Mouse (Mus musculus) CH12.LX (cell line): ENCODE measurements around the gene Gse1. TPM values are rescaled to one million over a fixed set of nuclear protein-coding genes. Genes with fewer than 3 reads are reported as not detected.

Experiments
- DNase-seq: peaks from one replicate; pipeline ENCODE4 v3.0.0-alpha.2; 2013; ENCODE audit errors: extremely low read depth
- H3K27ac ChIP-seq: 2 replicates; pipeline ENCODE4 v1.5.1; 2012; ENCODE audit warnings: low read depth, mild to moderate bottlenecking, control low read depth, moderate library complexity; ENCODE audit not compliant: insufficient read depth
- H3K27me3 ChIP-seq: replicated peaks from 2 replicates; pipeline ENCODE3; 2012; ENCODE audit warnings: inconsistent platforms
- H3K36me3 ChIP-seq, 2 experiments: replicated peaks in 1 of 2; 2 replicates each; pipeline versions ENCODE3 to v1.6.1; 2012; ENCODE audit warnings: inconsistent platforms in 1 of 2, low read length in 1 of 2, mild to moderate bottlenecking in 1 of 2, mixed read lengths in 1 of 2, moderate library complexity in 1 of 2; ENCODE audit not compliant: control insufficient read depth in 1 of 2, insufficient read depth in 1 of 2
- H3K4me1 ChIP-seq, 2 experiments: 2 replicates each; pipeline ENCODE4 v1.6.1; 2012; ENCODE audit warnings: inconsistent platforms in 1 of 2, moderate library complexity in 1 of 2; ENCODE audit not compliant: insufficient read depth in 2 of 2, control insufficient read depth in 1 of 2
- H3K4me2 ChIP-seq: 2 replicates; pipeline ENCODE4 v1.6.1; 2012; ENCODE audit warnings: low read depth, mild to moderate bottlenecking, control low read depth; ENCODE audit not compliant: poor library complexity, insufficient read depth, severe bottlenecking
- H3K4me3 ChIP-seq, 3 experiments: fragments of 150-350 bp in 1 of 3; sonication (generic) in 1 of 3; replicated peaks in 1 of 3; 2 replicates each; pipeline versions ENCODE3 to v1.5.1; 2011 to 2012; ENCODE audit warnings: low read depth in 2 of 3, low read length in 2 of 3, mild to moderate bottlenecking in 2 of 3, moderate library complexity in 2 of 3, control low read depth in 1 of 3, improper control_type of control experiment in 1 of 3, inconsistent platforms in 1 of 3, mixed read lengths in 1 of 3; ENCODE audit not compliant: poor library complexity in 1 of 3
- H3K79me2 ChIP-seq: replicated peaks from 2 replicates; pipeline ENCODE4 v1.6.1; 2012; ENCODE audit warnings: mild to moderate bottlenecking, moderate library complexity; ENCODE audit not compliant: control insufficient read depth, poor library complexity, insufficient read depth, severe bottlenecking; ENCODE audit errors: extremely low read depth
- H3K9ac ChIP-seq: 2 replicates; pipeline ENCODE4 v1.6.1; 2012; ENCODE audit warnings: low read depth, mild to moderate bottlenecking, control low read depth, moderate library complexity; ENCODE audit not compliant: insufficient read depth
- H3K9me3 ChIP-seq: replicated peaks from 2 replicates; pipeline ENCODE3; 2012; ENCODE audit warnings: low read length, inconsistent platforms, mixed read lengths
- CHD1 ChIP-seq: IDR thresholded peaks from 2 replicates; pipeline ENCODE4 v1.6.1; 2012; ENCODE audit warnings: low read depth, low read length, improper control_type of control experiment, inconsistent platforms
- GABPA ChIP-seq: IDR thresholded peaks from 2 replicates; pipeline ENCODE4 v1.6.1; 2012; ENCODE audit warnings: low read depth, low read length, improper control_type of control experiment, inconsistent platforms; ENCODE audit not compliant: insufficient replicate concordance
- HCFC1 ChIP-seq: IDR thresholded peaks from 2 replicates; pipeline ENCODE4 v1.6.1; 2012; ENCODE audit warnings: low read depth, mild to moderate bottlenecking, inconsistent platforms, low read length, improper control_type of control experiment
- JUN ChIP-seq: IDR thresholded peaks from 2 replicates; pipeline ENCODE4 v1.6.1; 2011; ENCODE audit warnings: low read depth, mild to moderate bottlenecking, low read length, improper control_type of control experiment, moderate library complexity; ENCODE audit not compliant: insufficient read depth
- MAFK ChIP-seq: IDR thresholded peaks from 2 replicates; pipeline ENCODE4 v1.6.1; 2011; ENCODE audit warnings: low read length, improper control_type of control experiment; ENCODE audit not compliant: insufficient replicate concordance
- MAZ ChIP-seq: IDR thresholded peaks from 2 replicates; pipeline ENCODE4 v1.6.1; 2012; ENCODE audit warnings: low read depth, mild to moderate bottlenecking, inconsistent platforms, low read length, improper control_type of control experiment, moderate library complexity
- MEF2A ChIP-seq: IDR thresholded peaks from 2 replicates; pipeline ENCODE4 v1.6.1; 2014; ENCODE audit warnings: low read depth, mild to moderate bottlenecking, inconsistent platforms, low read length, improper control_type of control experiment, borderline replicate concordance
- MXI1 ChIP-seq: IDR thresholded peaks from 2 replicates; pipeline ENCODE4 v1.6.1; 2011; ENCODE audit warnings: mild to moderate bottlenecking, low read depth, low read length, improper control_type of control experiment
- MYC ChIP-seq: IDR thresholded peaks from 2 replicates; pipeline ENCODE4 v1.6.1; 2011; ENCODE audit warnings: low read depth, mild to moderate bottlenecking, improper control_type of control experiment, low read length
- NELFE ChIP-seq: IDR thresholded peaks from 2 replicates; pipeline ENCODE4 v1.6.1; 2011; ENCODE audit warnings: low read depth, low read length, improper control_type of control experiment
- PAX5 ChIP-seq: IDR thresholded peaks from 2 replicates; pipeline ENCODE4 v1.6.1; 2012; ENCODE audit warnings: low read length, inconsistent platforms, mixed read lengths
- POLR2A ChIP-seq: IDR thresholded peaks from 2 replicates; pipeline ENCODE4 v1.6.1; 2011; ENCODE audit warnings: low read depth, mild to moderate bottlenecking, improper control_type of control experiment, low read length
- SMC3 ChIP-seq: IDR thresholded peaks from 2 replicates; pipeline ENCODE4 v1.6.1; 2011; ENCODE audit warnings: low read depth, low read length, improper control_type of control experiment
- TCF12 ChIP-seq: IDR thresholded peaks from 2 replicates; pipeline ENCODE4 v1.6.1; 2014; ENCODE audit warnings: low read depth, mild to moderate bottlenecking, inconsistent platforms, low read length, improper control_type of control experiment
- UBTF ChIP-seq: IDR thresholded peaks from 2 replicates; pipeline ENCODE4 v1.6.1; 2012; ENCODE audit warnings: low read depth, mild to moderate bottlenecking, inconsistent platforms, low read length, improper control_type of control experiment, moderate library complexity
- ZC3H11A ChIP-seq: IDR thresholded peaks from 2 replicates; pipeline ENCODE4 v1.6.1; 2012; ENCODE audit warnings: low read depth, mild to moderate bottlenecking, inconsistent platforms, low read length, improper control_type of control experiment
- dilution Hi-C: fragments of 300-500 bp; cut with MboI; formaldehyde crosslinking; loops from 2 replicates; pipeline ENCODE4 v1.14.3; 2020; ENCODE audit warnings: low sequenced_read_pairs; ENCODE audit not compliant: extremely low pct_unique_long_range_greater_than_20kb, extremely low pct_ligation_motif_present
- in situ Hi-C: fragments of 300-500 bp; cut with MboI; formaldehyde crosslinking; loops from 3 replicates; pipeline ENCODE4 v1.14.3; 2019; ENCODE audit warnings: low sequenced_read_pairs, low pct_ligation_motif_present, low pct_unique_long_range_greater_than_20kb, mixed read lengths
- polyA plus RNA-seq: library from polyadenylated mRNA; unstranded; fragments of >175 nt; gene quantifications from 2 replicates; pipeline ENCODE4 v1.2.1, GENCODE M21; 2012; ENCODE audit warnings: low read depth; ENCODE audit not compliant: insufficient read length
- total RNA-seq, 2 experiments: library from RNA; depleted of rRNA; stranded (reverse); fragments of 300-350 nt in 1 of 2; fragments of >200 nt in 1 of 2; gene quantifications; 2 replicates each; pipeline ENCODE4 v1.2.3; 2012 to 2014

The Gse1 gene
- total and polyA plus RNA-seq, 3 experiments = 1.3 to 9.8 (median 8.5) TPM

- Histone ChIP-seq H3K4me1 (peaks cover 22 to 45% of the 10 kb centered on the region in 2 experiments), H3K27ac (no peak overlapping the region), H3K79me2 (no peaks in the 10 kb centered on the region), H3K9ac (no peak overlapping the region), H3K4me3 (no peak overlapping the region), H3K27me3 (peaks cover 30% of the 10 kb centered on the region), H3K36me3 (no peaks in the 10 kb centered on the region), H3K9me3 (no peaks in the 10 kb centered on the region), H3K4me2 (no peak overlapping the region)
- dilution Hi-C loops = no loop called here
- in situ Hi-C loops = no loop called here
- DNase-seq = no peak
- no peak for TF ChIP-seq MXI1
Measured at GRCm38 (mm10) chr8:120412357-120412756, 184.1 kb downstream of the Gse1 start.

- H3K9me3 ChIP-seq = no peaks in the 10 kb centered on the region
- no peak overlapping the region for H3K4me2 ChIP-seq
- no peaks in the 10 kb centered on the region for H3K36me3 ChIP-seq
- no peak overlapping the region for H3K27ac ChIP-seq
- H3K27me3 ChIP-seq = peaks cover 31% of the 10 kb centered on the region
- TF ChIP-seq MAFK (no peak), CHD1 (no peak), NELFE (no peak), POLR2A (no peak), PAX5 (no peak), GABPA (no peak), JUN (no peak), ZC3H11A (no peak), MEF2A (no peak), MAZ (no peak), UBTF (no peak), SMC3 (no peak), MYC (no peak), HCFC1 (no peak), TCF12 (no peak)
- in situ Hi-C loops = no loop called here
- dilution Hi-C loops = no loop called here
- no peak overlapping the region for H3K9ac ChIP-seq
- H3K4me3 ChIP-seq = no peak overlapping the region
- DNase-seq = no peak
- H3K79me2 ChIP-seq = no peaks in the 10 kb centered on the region
- peaks cover 16 to 45% of the 10 kb centered on the region in 2 experiments for H3K4me1 ChIP-seq
Measured at GRCm38 (mm10) chr8:120412911-120413625, 184.8 kb downstream of the Gse1 start.
